ENCODE assay signal across 8 mouse cellular contexts in genomic region chr7:7277966-7278567, GRCm38 (mm10). TPM values are rescaled to one million over a fixed set of nuclear protein-coding genes. Genes with fewer than 3 reads are reported as not detected.
DNase-seq lines count a peak whose midpoint lies in the region; ATAC-seq lines count a peak whose summit lies in the region.
"Not testable (repeated sequence)": the region's sequence is repeated elsewhere in the genome, so short reads cannot be mapped to it uniquely, and the experiment has no call there.

Gm45844 (minus strand) TSS chr7:7278289.

- WGBS in intestine, embryonic 14.5 days: 44% methylated on average over 45 of the region's 45 CpGs

- peak; percentile 99 for ATAC-seq in intestine, embryonic 14.5 days (replicated peaks; ENCODE audit: low FRiP score, low TSS enrichment, low read depth)
- peak; percentile 100 for ATAC-seq in megakaryocyte-erythroid progenitor cell, adult 5-6 weeks (replicated peaks; ENCODE audit: low FRiP score, low TSS enrichment, poor library complexity, severe bottlenecking)

- not testable (repeated sequence) for H3K36me3 ChIP-seq in intestine, embryonic 14.5 days (ENCODE audit: control insufficient read depth, insufficient read depth, low read length)

- DNase-seq in T-cell, adult 2 months (ENCODE audit: low spot score): peak; percentile 90
- peak; percentile 44 for DNase-seq in embryo, embryonic 10 days (ENCODE audit: low spot score)
- DNase-seq in gastrocnemius, postnatal 14 days: peak; percentile 85
- DNase-seq in intestine, embryonic 14.5 days (ENCODE audit: low spot score): peak; percentile 94
- DNase-seq in left cerebral cortex, postnatal 14 days (ENCODE audit: low spot score in 2 of 2): peak; percentile 85 to 93
- peak; percentile 76 for DNase-seq in right cerebral cortex, postnatal 14 days
- peak; percentile 83 for DNase-seq in urinary bladder, postnatal 25 days (ENCODE audit: low spot score)

- intact Hi-C loops in gastrocnemius, postnatal 14 days (cut with DNase I; ENCODE audit: low total_unique reads): not testable (repeated sequence)
- intact Hi-C loops in left cerebral cortex, postnatal 14 days (cut with DNase I): loop anchor here (10.0 kb wide), 1 partner anchor 693 kb away; no protein-coding TSS in a partner anchor

- peak within 1 kb of the TSS; percentile 38 for H3K4me3 ChIP-seq in intestine, embryonic 14.5 days (ENCODE audit: low read depth, low read length)

- peak within 1 kb of the TSS; percentile 47; the same call in 1 of the 2 replicates for H3K27ac ChIP-seq in intestine, embryonic 14.5 days (ENCODE audit: low read depth)

- peak within 1 kb of the TSS; percentile 40 for H3K4me2 ChIP-seq in intestine, embryonic 14.5 days (ENCODE audit: low read length)

- not testable (repeated sequence) for H3K27me3 ChIP-seq in intestine, embryonic 14.5 days (replicated peaks; ENCODE audit: control insufficient read depth, insufficient read depth, low read length)

- not testable (repeated sequence) for H3K9me3 ChIP-seq in intestine, embryonic 14.5 days (ENCODE audit: control insufficient read depth, low read length)

- H3K9ac ChIP-seq in intestine, embryonic 14.5 days (ENCODE audit: low read length): 0 out of 2 replicates have a peak within 1 kb of the TSS, but pooled peaks have one; percentile 16

- not testable (repeated sequence) for H3K4me1 ChIP-seq in intestine, embryonic 14.5 days (replicated peaks; ENCODE audit: control insufficient read depth, insufficient read depth, low read length)

RNA-seq across cellular contexts. Expression of gene Gm45844, which starts in this region (rescaled TPM):
- total RNA-seq in gastrocnemius, postnatal 14 days (2021): under 1 TPM; 0.49 to 0.59 TPM
- 3.0 and 3.2 TPM in 2 replicates for polyA plus RNA-seq in intestine, embryonic 14.5 days (2014; fragmentation: Nextera tagmentation; extraction: Ambion mirVana)
- total RNA-seq in left cerebral cortex, postnatal 14 days (2021): 10 to 100 TPM in 1 of 2 experiments, 1 to 10 TPM in 1; 9.4 to 11.2 TPM
- total RNA-seq in megakaryocyte-erythroid progenitor cell, adult 5-6 weeks (2014; fragmentation: Nextera tagmentation): 0.48 and 3.8 TPM in 2 replicates
- total RNA-seq in megakaryocyte-erythroid progenitor cell, adult 5-6 weeks (2017): 4.4 TPM in 1 of 2 replicates, not detected in the other

Comparison
In these comparisons a context has a peak if more than half of its experiments do, and no peak if none do; other contexts are left out.
1. Peak in every context shown above with its lines: DNase-seq, ATAC-seq, H3K4me3 ChIP-seq and H3K27ac ChIP-seq.
2. Peak in DNase-seq in gastrocnemius, postnatal 14 days; RNA of the gene not detected or under 1 TPM.
3. DNase-seq: peak in every context shown above with its lines; median percentile 94 in intestine, embryonic 14.5 days; 90 in T-cell, adult 2 months; 89 in left cerebral cortex, postnatal 14 days; 85 in gastrocnemius, postnatal 14 days; 83 in urinary bladder, postnatal 25 days; 76 in right cerebral cortex, postnatal 14 days; 44 in embryo, embryonic 10 days.